Mouse (Mus musculus): ENCODE measurements around the gene Pusl1. TPM values are rescaled to one million over a fixed set of nuclear protein-coding genes. Genes with fewer than 3 reads are reported as not detected.

Pusl1 gene
- polyA plus RNA-seq (2017; shearing (Covaris generic)) = 29.9 TPM

GRCm38 (mm10) chr4:155891551-155892001 is at the start of gene Pusl1, which contains the start of gene Acap3:
Gene Pusl1, minus strand, starts transcription at chr4:155891781.
Gene Acap3, plus strand, starts transcription at chr4:155891822.

GRCm38 (mm10) chr4:155869317-155870033 is 22.1 kb downstream of the Pusl1 start, which contains the start of the genes Cptp and Ints11:
Gene Cptp, minus strand, starts transcription at chr4:155869440.
Gene Ints11, plus strand, starts transcription at chr4:155869546.

GRCm38 (mm10) chr4:155863001-155863400 is 28.6 kb downstream of the Pusl1 start, which contains the start of gene Tas1r3:
Gene Tas1r3, minus strand, starts transcription at chr4:155863362.

GRCm38 (mm10) chr4:155846871-155847578 is 44.6 kb downstream of the Pusl1 start, which contains the start of gene Dvl1:
Gene Dvl1, plus strand, starts transcription at chr4:155847402.

DNA sequence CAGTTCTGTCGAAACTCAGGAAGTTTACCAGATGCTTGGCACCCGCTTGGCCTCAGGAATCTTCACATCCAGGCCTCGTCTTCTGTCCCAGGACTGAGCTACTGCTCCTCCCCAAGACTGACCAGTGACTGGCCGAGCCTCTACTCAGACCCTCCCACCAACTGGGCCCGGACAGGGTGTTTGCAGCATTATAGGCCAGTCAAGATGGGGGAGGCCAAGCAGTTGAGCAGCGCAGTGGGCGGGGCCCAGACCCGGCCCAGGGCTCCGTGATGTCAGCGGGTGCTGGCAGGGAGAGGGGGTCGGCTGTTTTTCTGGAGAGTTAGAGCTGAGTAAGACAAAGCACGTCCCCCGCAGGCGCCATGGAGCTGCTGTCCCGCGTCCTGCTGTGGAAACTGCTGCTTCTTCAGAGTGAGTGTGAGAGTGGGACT is 52.1 kb downstream of the Pusl1 start, which contains the start of gene Mxra8:
Gene Mxra8, plus strand, starts transcription at position 198 of the 428 bp plus-strand sequence.

Other genes starting within 250 kb of the Pusl1 start
- gene Gm10563, start 246.4 kb downstream of the Pusl1 start, polyA plus RNA-seq (2017; shearing (Covaris generic)) = not detected
- 0.56 TPM for gene Mmp23, start 238.4 kb downstream of the Pusl1 start, polyA plus RNA-seq (2017; shearing (Covaris generic))
- gene Mib2, start 222.6 kb downstream of the Pusl1 start, polyA plus RNA-seq (2017; shearing (Covaris generic)) = 53.7 TPM
- gene Fndc10, start 197.4 kb downstream of the Pusl1 start, polyA plus RNA-seq (2017; shearing (Covaris generic)) = 0.62 TPM
- gene Ssu72, start 187.0 kb downstream of the Pusl1 start, polyA plus RNA-seq (2017; shearing (Covaris generic)) = 157 TPM
- gene Tmem240, start 157.0 kb downstream of the Pusl1 start, polyA plus RNA-seq (2017; shearing (Covaris generic)) = 0.09 TPM
- gene Atad3a, start 130.7 kb downstream of the Pusl1 start, polyA plus RNA-seq (2017; shearing (Covaris generic)) = 50.3 TPM
- gene Vwa1, start 117.1 kb downstream of the Pusl1 start, polyA plus RNA-seq (2017; shearing (Covaris generic)) = 0.13 TPM
- gene Tmem88b, start 105.9 kb downstream of the Pusl1 start, polyA plus RNA-seq (2017; shearing (Covaris generic)) = not detected
- gene Ankrd65, start 101.3 kb downstream of the Pusl1 start, polyA plus RNA-seq (2017; shearing (Covaris generic)) = not detected
- gene Mrpl20, start 88.9 kb downstream of the Pusl1 start, polyA plus RNA-seq (2017; shearing (Covaris generic)) = 124 TPM
- 217 TPM for gene Ccnl2, start 79.3 kb downstream of the Pusl1 start, polyA plus RNA-seq (2017; shearing (Covaris generic))
- gene Aurkaip1, start 60.5 kb downstream of the Pusl1 start, polyA plus RNA-seq (2017; shearing (Covaris generic)) = 199 TPM
- gene Mxra8, start 52.1 kb downstream of the Pusl1 start, polyA plus RNA-seq (2017; shearing (Covaris generic)) = 4.3 TPM
- gene Dvl1, start 44.4 kb downstream of the Pusl1 start, polyA plus RNA-seq (2017; shearing (Covaris generic)) = 3.5 TPM
- 1.4 TPM for gene Tas1r3, start 28.4 kb downstream of the Pusl1 start, polyA plus RNA-seq (2017; shearing (Covaris generic))
- 20.8 TPM for gene Cptp, start 22.3 kb downstream of the Pusl1 start, polyA plus RNA-seq (2017; shearing (Covaris generic))
- 111 TPM for gene Ints11, start 22.2 kb downstream of the Pusl1 start, polyA plus RNA-seq (2017; shearing (Covaris generic))
- 8.2 TPM for gene Acap3, start within 50 bp of the Pusl1 start, polyA plus RNA-seq (2017; shearing (Covaris generic))
- gene Ube2j2, start 52.0 kb upstream of the Pusl1 start, polyA plus RNA-seq (2017; shearing (Covaris generic)) = 19.8 TPM
- 15.3 TPM for gene C1qtnf12, start 70.5 kb upstream of the Pusl1 start, polyA plus RNA-seq (2017; shearing (Covaris generic))
- gene B3galt6, start 100.9 kb upstream of the Pusl1 start, polyA plus RNA-seq (2017; shearing (Covaris generic)) = 1.6 TPM
- gene Sdf4, start 101.1 kb upstream of the Pusl1 start, polyA plus RNA-seq (2017; shearing (Covaris generic)) = 605 TPM
- 1,006 TPM for gene Tnfrsf4, start 122.1 kb upstream of the Pusl1 start, polyA plus RNA-seq (2017; shearing (Covaris generic))
- 795 TPM for gene Tnfrsf18, start 134.4 kb upstream of the Pusl1 start, polyA plus RNA-seq (2017; shearing (Covaris generic))
- gene Ttll10, start 167.6 kb upstream of the Pusl1 start, polyA plus RNA-seq (2017; shearing (Covaris generic)) = 0.26 TPM
- gene 9430015G10Rik, start 218.2 kb upstream of the Pusl1 start, polyA plus RNA-seq (2017; shearing (Covaris generic)) = 46.9 TPM
- gene Rnf223, start 238.7 kb upstream of the Pusl1 start, polyA plus RNA-seq (2017; shearing (Covaris generic)) = 0.20 TPM